Mouse (Mus musculus) embryonic facial prominence, embryonic 10.5 days (tissue): Measurements from ENCODE around the gene Afg1l. TPM values are rescaled to one million over a fixed set of nuclear protein-coding genes. Genes with fewer than 3 reads are reported as not detected.

Source experiments
- DNase-seq: peaks from one replicate; pipeline ENCODE4 v3.0.0-alpha.2; 2017; ENCODE audit warnings: low spot score
- H3K27ac ChIP-seq: fragments of 300-500 bp; sonication (generic); replicated peaks from 2 replicates; pipeline ENCODE4 v1.5.1; 2016; ENCODE audit warnings: mild to moderate bottlenecking
- H3K27me3 ChIP-seq: fragments of 300-500 bp; sonication (generic); replicated peaks from 2 replicates; pipeline ENCODE4 v1.6.1; 2016; ENCODE audit warnings: low read depth, mild to moderate bottlenecking; ENCODE audit not compliant: poor library complexity, severe bottlenecking
- H3K36me3 ChIP-seq: fragments of 300-500 bp; sonication (generic); replicated peaks from 2 replicates; pipeline ENCODE4 v1.6.1; 2016; ENCODE audit warnings: mild to moderate bottlenecking, moderate library complexity
- H3K4me1 ChIP-seq: fragments of 300-500 bp; sonication (generic); 2 replicates; pipeline ENCODE4 v1.6.1; 2016
- H3K4me3 ChIP-seq: fragments of 300-500 bp; sonication (generic); 2 replicates; pipeline ENCODE4 v1.5.1; 2016; ENCODE audit warnings: mild to moderate bottlenecking, moderate library complexity
- H3K9me3 ChIP-seq: fragments of 300-500 bp; sonication (generic); 2 replicates; pipeline ENCODE4 v1.6.1; 2016; ENCODE audit warnings: mild to moderate bottlenecking
- WGBS: fragments of 180-500 bp; shearing (Covaris S2); methylation state at CpG from one replicate; pipeline ENCODE4 v1.1.7; 2016; 5-methylcytosine and 5-hydroxymethylcytosine counted together
- polyA plus RNA-seq: library from polyadenylated mRNA; unstranded; fragments of >200 nt; fragmentation: Nextera tagmentation; extraction: Ambion mirVana; gene quantifications from 2 replicates; pipeline ENCODE4 v1.2.1, GENCODE M21; 2016

The Afg1l gene
- polyA plus RNA-seq, 1 experiment from 2014 or later = 4.7 TPM

- Histone ChIP-seq H3K27ac (no peak overlapping the region), H3K9me3 (no peaks in the 10 kb centered on the region), H3K4me3 (no peak overlapping the region), H3K27me3 (peaks cover 18% of the 10 kb centered on the region), H3K4me1 (peaks cover 36% of the 10 kb centered on the region), H3K36me3 (peaks cover 33% of the 10 kb centered on the region)
- 71% methylated on average over 15 of the region's 15 CpGs for WGBS
- no peak for DNase-seq
Observed at GRCm38 (mm10) chr10:42269281-42270025, 208.9 kb downstream of the Afg1l start.

GRCm38 (mm10) chr10:42267811-42268545, 210.4 kb downstream of the Afg1l start:
- H3K27me3 ChIP-seq = 0 out of 2 replicates have a peak, but pooled peaks cover 3% of the 10 kb centered on the region
- H3K4me1 ChIP-seq = peaks cover 31% of the 10 kb centered on the region
- no peaks in the 10 kb centered on the region for H3K9me3 ChIP-seq
- no peak for DNase-seq
- WGBS = 84% methylated on average over 5 of the region's 5 CpGs
- H3K4me3 ChIP-seq = no peak overlapping the region
- no peak overlapping the region for H3K27ac ChIP-seq
- H3K36me3 ChIP-seq = peaks cover 33% of the 10 kb centered on the region

GRCm38 (mm10) chr10:42265021-42265689, 213.2 kb downstream of the Afg1l start:
- H3K4me3 ChIP-seq = no peak overlapping the region
- H3K4me1 ChIP-seq = peaks cover 17% of the 10 kb centered on the region
- H3K36me3 ChIP-seq = peaks cover 33% of the 10 kb centered on the region
- 93% methylated on average over 11 of the region's 11 CpGs for WGBS
- no peaks in the 10 kb centered on the region for H3K27me3 ChIP-seq
- H3K9me3 ChIP-seq = no peaks in the 10 kb centered on the region
- DNase-seq = no peak
- no peak overlapping the region for H3K27ac ChIP-seq

- no peak for DNase-seq
- Histone ChIP-seq H3K27ac (no peak overlapping the region), H3K27me3 (no peaks in the 10 kb centered on the region), H3K9me3 (no peaks in the 10 kb centered on the region), H3K4me1 (peaks cover 8% of the 10 kb centered on the region), H3K4me3 (no peak overlapping the region), H3K36me3 (peaks cover 33% of the 10 kb centered on the region)
- 79% methylated on average over 5 of the region's 5 CpGs for WGBS
Observed at GRCm38 (mm10) chr10:42264195-42264594, 214.2 kb downstream of the Afg1l start.

- peaks cover 5% of the 10 kb centered on the region; the same call in 1 of the 2 replicates for H3K4me1 ChIP-seq
- H3K27me3 ChIP-seq = no peaks in the 10 kb centered on the region
- 66% methylated on average over 8 of the region's 8 CpGs for WGBS
- no peaks in the 10 kb centered on the region for H3K9me3 ChIP-seq
- no peak overlapping the region for H3K4me3 ChIP-seq
- no peak for DNase-seq
- no peak overlapping the region for H3K27ac ChIP-seq
- peaks cover 33% of the 10 kb centered on the region for H3K36me3 ChIP-seq
Observed at GRCm38 (mm10) chr10:42263701-42264100, 214.7 kb downstream of the Afg1l start.

Other genes starting within 250 kb of the Afg1l start
- gene Foxo3, start 201.8 kb downstream of the Afg1l start, polyA plus RNA-seq = 2.8 and 3.3 TPM in 2 replicates
- 223 and 232 TPM in 2 replicates for gene Snx3, start 23.5 kb upstream of the Afg1l start, polyA plus RNA-seq
- 10.4 and 11.5 TPM in 2 replicates for gene Nr2e1, start 105.1 kb upstream of the Afg1l start, polyA plus RNA-seq
- gene Ostm1, start 105.3 kb upstream of the Afg1l start, polyA plus RNA-seq = 15.4 and 15.7 TPM in 2 replicates